Mouse (Mus musculus) 3134 (cell line): ENCODE measurements around the gene Cebpg.
A peak's percentile ranks its signal among the peaks of the same experiment; 100 is the strongest.

Source experiments
- DNase-seq: peaks from one replicate; pipeline ENCODE4 v3.0.0-alpha.2; 2011; ENCODE audit warnings: low spot score; ENCODE audit not compliant: insufficient read length; ENCODE audit errors: extremely low read depth

Gene Cebpg

GRCm38 (mm10) chr7:35056436-35056864 is at the start of gene Cebpg:
Gene Cebpg (minus strand): TSS chr7:35056573.
- DNase-seq: peak; percentile 91

- no peak for DNase-seq
Measured at GRCm38 (mm10) chr7:35099528-35099927, 43.2 kb upstream of the Cebpg start.

GRCm38 (mm10) chr7:35098777-35099176 is 42.4 kb upstream of the Cebpg start:
- no peak for DNase-seq

- DNase-seq: no peak
Measured at GRCm38 (mm10) chr7:35094975-35095678, 38.8 kb upstream of the Cebpg start.

- DNase-seq: no peak
Measured at GRCm38 (mm10) chr7:35090550-35090949, 34.2 kb upstream of the Cebpg start.

- DNase-seq: no peak
Measured at GRCm38 (mm10) chr7:35086271-35086861, 30.0 kb upstream of the Cebpg start.

GRCm38 (mm10) chr7:35084565-35085360 is 28.4 kb upstream of the Cebpg start:
- peak; percentile 23 for DNase-seq

GRCm38 (mm10) chr7:35081406-35082104 is 25.2 kb upstream of the Cebpg start:
- DNase-seq: no peak

GRCm38 (mm10) chr7:35080843-35081338 is 24.5 kb upstream of the Cebpg start:
- DNase-seq: peak; percentile 34

GRCm38 (mm10) chr7:35076645-35077044 is 20.3 kb upstream of the Cebpg start:
- peak; percentile 43 for DNase-seq

GRCm38 (mm10) chr7:35066640-35067212 is 10.4 kb upstream of the Cebpg start:
- no peak for DNase-seq

- DNase-seq: no peak
Measured at GRCm38 (mm10) chr7:35065958-35066357, 9.6 kb upstream of the Cebpg start.

- no peak for DNase-seq
Measured at GRCm38 (mm10) chr7:35064286-35065258, 8.2 kb upstream of the Cebpg start.

- no peak for DNase-seq
Measured at GRCm38 (mm10) chr7:35059467-35059866, 3.1 kb upstream of the Cebpg start.

- no peak for DNase-seq
Measured at GRCm38 (mm10) chr7:35058329-35058728, 2.0 kb upstream of the Cebpg start.

- no peak for DNase-seq
Measured at GRCm38 (mm10) chr7:35057569-35057968, 1.2 kb upstream of the Cebpg start.

GRCm38 (mm10) chr7:35056999-35057398 is 626 bp upstream of the Cebpg start:
- DNase-seq: no peak

- DNase-seq: no peak
Measured at GRCm38 (mm10) chr7:35055619-35056435, 546 bp downstream of the Cebpg start.
